In the genomic region with DNA sequence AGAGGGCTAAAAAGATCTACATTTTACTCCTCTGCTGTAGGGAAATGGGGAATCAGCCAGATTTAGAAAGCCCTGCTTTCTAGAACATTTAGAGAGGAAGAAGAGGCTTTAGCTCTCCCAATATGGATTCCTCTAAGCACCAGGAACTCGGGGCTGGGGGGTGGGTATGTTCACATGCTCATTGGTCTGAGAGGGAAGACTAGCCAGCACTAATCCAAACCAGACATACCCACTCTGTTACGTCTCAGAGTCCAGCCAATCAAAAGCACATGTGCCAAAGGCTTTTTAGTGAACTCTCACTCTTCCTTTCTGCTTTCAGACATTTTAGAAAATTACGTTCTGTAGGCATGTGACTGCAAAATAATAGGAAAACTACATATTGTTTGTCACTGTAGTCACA, we compare ENCODE assay signal across 8 mouse cellular contexts. TPM values are rescaled to one million over a fixed set of nuclear protein-coding genes. Genes with fewer than 3 reads are reported as not detected.
DNase-seq lines count a peak whose midpoint lies in the region; ATAC-seq lines count a peak whose summit lies in the region.

No protein-coding gene starts in this region.

- no peak overlapping the region for H3K27ac ChIP-seq in heart, embryonic 15.5 days

- H3K36me3 ChIP-seq in heart, embryonic 15.5 days: peaks cover 2% of the 10 kb centered on the region; the same call in 1 of the 2 replicates

- DNase-seq in heart, adult 18-20 months: no peak
- DNase-seq in MN1 (ENCODE audit: low spot score): peak; percentile 6
- peak; percentile 59 for DNase-seq in forelimb bud, embryonic 11.5 days (ENCODE audit: low read depth, low spot score)
- peak; percentile 33 for DNase-seq in mesoderm, embryonic 11.5 days (ENCODE audit: low read depth, low spot score)
- DNase-seq in right cerebral cortex, adult 18-20 months: no peak
- DNase-seq in left cerebral cortex, postnatal 36 days (ENCODE audit: low spot score in 2 of 2): no peak
- no peak for DNase-seq in kidney, postnatal 36 days

- peak overlapping the region; percentile 59 for H3K4me2 ChIP-seq in heart, embryonic 15.5 days

- no peaks in the 10 kb centered on the region for H3K9me3 ChIP-seq in heart, embryonic 15.5 days (replicated peaks)

- peak overlapping the region; percentile 70 for H3K4me3 ChIP-seq in heart, embryonic 15.5 days

- 40% methylated on average over 3 of the region's 3 CpGs for WGBS in heart, embryonic 15.5 days

- H3K27me3 ChIP-seq in heart, embryonic 15.5 days: no peaks in the 10 kb centered on the region

- no peak overlapping the region for H3K9ac ChIP-seq in heart, embryonic 15.5 days

- H3K4me1 ChIP-seq in heart, embryonic 15.5 days (replicated peaks): no peaks in the 10 kb centered on the region

- no peak for ATAC-seq in heart, embryonic 15.5 days (replicated peaks; ENCODE audit: insufficient number of reproducible peaks, insufficient read depth, low FRiP score, low read depth)

- intact Hi-C loops in left cerebral cortex, postnatal 36 days (cut with DNase I): no loop called here

RNA-seq across cellular contexts. Expression of gene Pgrmc1, which starts 1.6 kb away (rescaled TPM):
- polyA plus RNA-seq in heart, embryonic 15.5 days (2015; fragmentation: Nextera tagmentation; extraction: Ambion mirVana): 112 and 135 TPM in 2 replicates
- total RNA-seq in heart, adult 18-20 months (2021): 10 to 100 TPM; 20.8 to 28.4 TPM
- total RNA-seq in left cerebral cortex, postnatal 36 days (2021): 100 to 1,000 TPM; 279 to 291 TPM

RNA-seq across cellular contexts. Expression of gene Akap17b, which starts 45.5 kb away (rescaled TPM):
- 1.8 TPM in 2 replicates for polyA plus RNA-seq in heart, embryonic 15.5 days (2015; fragmentation: Nextera tagmentation; extraction: Ambion mirVana)
- total RNA-seq in heart, adult 18-20 months (2021): 1 to 10 TPM; 2.4 to 2.6 TPM
- total RNA-seq in left cerebral cortex, postnatal 36 days (2021): 10 to 100 TPM; 10.4 to 11.9 TPM

Comparison
In these comparisons a context has a peak if more than half of its experiments do, and no peak if none do; other contexts are left out.
1. DNase-seq: peak in MN1 (single experiment), forelimb bud, embryonic 11.5 days (single experiment) and mesoderm, embryonic 11.5 days (single experiment); none in heart, adult 18-20 months (0 of 2), right cerebral cortex, adult 18-20 months (single experiment), left cerebral cortex, postnatal 36 days (0 of 2) and kidney, postnatal 36 days (0 of 2).
2. RNA of gene Pgrmc1, which starts 1.6 kb away (total RNA-seq): 279 to 291 TPM in left cerebral cortex, postnatal 36 days; 20.8 to 28.4 TPM in heart, adult 18-20 months; every median in the first group is over 4 times any median in the second.